Mouse (Mus musculus) kidney, embryonic 14.5 days (tissue): ENCODE data around the gene Mrtfb. TPM values are rescaled to one million over a fixed set of nuclear protein-coding genes. Genes with fewer than 3 reads are reported as not detected.
"Not testable (repeated sequence)": the region's sequence is repeated elsewhere in the genome, so short reads cannot be mapped to it uniquely, and the experiment has no call there.

ENCODE experiments used
- ATAC-seq: fragments of 200-750 bp; cut with Nextera tagmentation; 2 replicates; pipeline ENCODE4 v1.8.0; 2017; ENCODE audit warnings: moderate number of reproducible peaks, mild to moderate bottlenecking, moderate TSS enrichment, moderate library complexity; ENCODE audit not compliant: low FRiP score, low TSS enrichment
- H3K27ac ChIP-seq: fragments of 300-500 bp; sonication (generic); 2 replicates; pipeline ENCODE4 v1.5.1; 2014; ENCODE audit warnings: low read depth, mild to moderate bottlenecking, low read length, moderate library complexity, mixed read lengths
- H3K27me3 ChIP-seq: fragments of 300-500 bp; sonication (generic); 2 replicates; pipeline ENCODE4 v1.6.1; 2014; ENCODE audit warnings: mild to moderate bottlenecking, low read length; ENCODE audit not compliant: control insufficient read depth, insufficient read depth
- H3K36me3 ChIP-seq: fragments of 300-500 bp; sonication (generic); 2 replicates; pipeline ENCODE4 v1.6.1; 2014; ENCODE audit warnings: low read length, mixed read lengths; ENCODE audit not compliant: control insufficient read depth, insufficient read depth
- H3K4me1 ChIP-seq: fragments of 300-500 bp; sonication (generic); 2 replicates; pipeline ENCODE4 v1.6.1; 2014; ENCODE audit warnings: low read length, mixed read lengths; ENCODE audit not compliant: control insufficient read depth, insufficient read depth
- H3K4me2 ChIP-seq: fragments of 300-500 bp; sonication (generic); replicated peaks from 2 replicates; pipeline ENCODE4 v1.6.1; 2014; ENCODE audit warnings: low read depth, mild to moderate bottlenecking, low read length
- H3K4me3 ChIP-seq: fragments of 300-500 bp; sonication (generic); 2 replicates; pipeline ENCODE4 v1.5.1; 2014; ENCODE audit warnings: mild to moderate bottlenecking, low read length
- H3K9ac ChIP-seq: fragments of 300-500 bp; sonication (generic); 2 replicates; pipeline ENCODE4 v1.6.1; 2014; ENCODE audit warnings: low read depth, mild to moderate bottlenecking, low read length, moderate library complexity
- H3K9me3 ChIP-seq: fragments of 300-500 bp; sonication (generic); 2 replicates; pipeline ENCODE4 v1.6.1; 2016; ENCODE audit warnings: low read length; ENCODE audit not compliant: control insufficient read depth
- WGBS: fragments of 180-500 bp; shearing (Covaris S2); extraction: QIAGEN DNeasy Blood & Tissue Kit; methylation state at CpG from one replicate; pipeline ENCODE4 v1.1.7; 2014; 5-methylcytosine and 5-hydroxymethylcytosine counted together
- polyA plus RNA-seq: library from polyadenylated mRNA; unstranded; fragments of >200 nt; fragmentation: Nextera tagmentation; extraction: Ambion mirVana; gene quantifications from 2 replicates; pipeline ENCODE4 v1.2.1, GENCODE M21; 2014

The Mrtfb gene
- polyA plus RNA-seq, 1 experiment from 2014 or later: 30.1 TPM

DNA sequence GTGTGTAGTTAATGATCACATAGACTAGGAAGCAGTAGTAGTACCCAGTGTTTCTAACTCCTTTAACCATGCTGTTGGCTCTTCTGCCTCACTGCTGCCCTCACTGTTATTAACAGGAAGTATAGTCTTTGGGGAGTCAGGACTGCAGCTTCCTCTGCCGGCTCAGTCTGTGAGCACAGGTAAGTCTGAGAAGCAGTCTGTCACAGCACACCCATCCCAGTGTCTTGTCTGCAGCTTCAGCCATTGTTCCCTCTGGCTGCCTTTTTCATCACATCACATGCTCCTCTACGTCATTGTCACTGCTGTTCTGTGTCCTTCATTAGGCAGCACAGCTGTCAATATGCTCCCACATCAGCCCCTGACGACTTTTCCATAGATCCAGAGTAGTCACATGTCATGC is 75.6 kb downstream of the Mrtfb start:
- Histone ChIP-seq H3K4me2 (no peak overlapping the region), H3K27ac (no peak overlapping the region), H3K9ac (no peak overlapping the region), H3K36me3 (peaks cover 11% of the 10 kb centered on the region; the same call in 1 of the 2 replicates), H3K9me3 (no peaks in the 10 kb centered on the region), H3K4me3 (no peak overlapping the region), H3K27me3 (no peaks in the 10 kb centered on the region), H3K4me1 (no peaks in the 10 kb centered on the region)
- ATAC-seq: no peak
- WGBS: 72% methylated on average over 3 of the region's 3 CpGs

DNA sequence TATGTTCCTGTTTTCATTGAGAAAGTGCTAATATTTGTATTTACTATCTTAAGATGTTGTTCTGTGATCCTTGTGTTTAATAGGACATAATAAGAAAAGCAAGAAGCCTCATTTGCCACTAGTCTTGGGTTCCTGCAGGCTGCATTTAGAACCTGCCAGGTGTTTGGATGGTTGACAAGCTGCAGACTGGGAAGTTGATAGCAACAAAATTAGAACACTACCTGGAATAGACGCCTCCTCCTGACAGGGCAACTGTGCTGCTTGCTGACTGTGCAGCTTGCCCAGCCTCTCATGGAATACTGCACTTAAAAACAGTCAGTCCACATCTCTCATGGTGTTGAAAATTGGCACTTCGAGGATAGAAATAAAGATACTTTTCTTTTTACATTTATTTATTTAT is 76.3 kb downstream of the Mrtfb start:
- no peak for ATAC-seq
- Histone ChIP-seq H3K9me3 (no peaks in the 10 kb centered on the region), H3K4me3 (no peak overlapping the region), H3K4me1 (no peaks in the 10 kb centered on the region), H3K9ac (no peak overlapping the region), H3K4me2 (no peak overlapping the region), H3K36me3 (peaks cover 5% of the 10 kb centered on the region; the same call in 1 of the 2 replicates), H3K27ac (no peak overlapping the region), H3K27me3 (no peaks in the 10 kb centered on the region)
- 84% methylated on average over 2 of the region's 2 CpGs for WGBS

DNA sequence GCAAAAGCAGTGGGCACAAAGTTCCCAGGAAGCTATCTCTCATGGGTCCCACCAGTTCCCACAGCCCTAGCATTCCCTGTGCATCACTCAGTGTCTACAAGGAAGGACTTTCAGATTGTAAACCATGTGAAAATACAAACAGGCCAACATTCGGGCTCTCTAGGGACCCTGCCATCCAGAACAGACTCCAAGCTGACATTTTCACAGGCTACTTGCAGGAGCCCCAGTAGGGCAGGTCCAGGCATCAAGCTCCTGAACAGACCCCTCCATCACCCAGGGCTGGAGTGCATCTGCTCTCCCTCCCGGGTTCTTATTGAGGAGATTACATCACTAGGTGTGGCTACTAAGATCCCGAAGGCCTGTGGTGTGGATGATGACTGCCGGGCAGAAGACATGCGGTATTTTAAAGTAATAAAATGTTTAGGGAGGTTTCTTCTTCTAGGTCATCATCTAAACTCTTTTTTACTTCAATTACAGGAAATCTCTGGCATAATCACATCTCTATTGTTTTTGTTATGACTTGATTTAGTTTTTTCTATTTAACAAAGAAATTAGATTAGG is 77.6 kb downstream of the Mrtfb start:
- no peak overlapping the region for H3K27ac ChIP-seq
- H3K4me3 ChIP-seq: no peak overlapping the region
- no peak overlapping the region for H3K4me2 ChIP-seq
- no peaks in the 10 kb centered on the region for H3K36me3 ChIP-seq
- ATAC-seq: no peak
- no peak overlapping the region for H3K9ac ChIP-seq
- 83% methylated on average over 5 of the region's 5 CpGs for WGBS
- H3K4me1 ChIP-seq: no peaks in the 10 kb centered on the region
- no peaks in the 10 kb centered on the region for H3K9me3 ChIP-seq
- no peaks in the 10 kb centered on the region for H3K27me3 ChIP-seq

DNA sequence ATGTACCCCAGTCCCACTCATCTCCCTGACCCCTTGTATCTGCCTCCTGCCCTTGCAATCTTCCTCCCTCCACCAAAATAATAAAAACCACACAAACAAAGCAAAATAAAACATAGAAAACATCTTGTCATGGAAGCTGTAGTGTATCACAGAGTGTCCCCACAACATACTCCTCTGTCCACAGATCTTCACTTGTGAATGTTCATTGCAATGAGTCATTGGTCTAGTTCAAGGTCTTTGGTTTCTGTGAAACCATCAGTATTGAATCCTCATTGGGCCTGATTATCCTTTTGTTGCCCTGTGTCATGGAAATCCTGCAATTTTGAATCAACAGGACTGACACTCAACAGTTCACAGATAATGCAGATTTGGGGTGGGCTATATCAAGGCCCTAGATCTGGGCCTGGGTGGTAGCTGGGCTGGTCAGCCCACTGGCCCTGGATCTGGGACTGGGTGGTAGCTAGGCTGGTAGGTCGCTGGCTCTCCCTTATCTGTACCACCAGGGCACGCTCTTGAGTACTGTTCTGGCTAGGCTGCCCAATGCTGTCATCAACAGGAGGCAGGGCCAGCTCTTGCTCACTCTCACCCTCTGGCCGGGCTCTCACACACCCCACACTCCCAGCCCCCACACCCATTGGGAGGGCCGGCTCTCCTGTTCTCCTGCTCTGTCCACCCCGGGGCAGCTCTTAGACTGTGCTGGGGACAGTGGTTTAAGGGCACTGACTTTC is 80.4 kb downstream of the Mrtfb start:
- no peak overlapping the region for H3K4me3 ChIP-seq
- no peaks in the 10 kb centered on the region for H3K36me3 ChIP-seq
- no peak overlapping the region for H3K27ac ChIP-seq
- H3K9ac ChIP-seq: no peak overlapping the region
- H3K9me3 ChIP-seq: no peaks in the 10 kb centered on the region
- no peak for ATAC-seq
- 78% methylated on average over 5 of the region's 5 CpGs for WGBS
- H3K27me3 ChIP-seq: no peaks in the 10 kb centered on the region
- no peaks in the 10 kb centered on the region for H3K4me1 ChIP-seq
- H3K4me2 ChIP-seq: no peak overlapping the region

DNA sequence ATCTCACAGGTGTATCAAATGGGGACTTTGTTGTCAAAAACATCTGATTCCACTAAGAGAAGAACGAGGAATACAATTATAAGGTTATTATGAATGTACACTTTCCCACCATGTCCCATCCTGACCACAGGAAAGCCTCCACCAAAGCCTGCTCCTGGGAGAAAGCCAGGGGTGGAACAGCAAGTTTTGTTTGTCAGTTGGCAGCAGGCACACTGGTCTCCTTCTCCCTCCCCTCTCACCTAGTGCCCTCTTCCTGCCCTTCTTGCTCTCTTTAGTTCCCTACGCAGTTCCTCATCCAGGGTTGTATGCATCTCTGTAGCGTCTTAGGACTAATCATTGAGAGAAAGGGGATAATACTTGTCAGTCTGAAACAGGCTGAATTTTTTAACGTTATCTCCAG is 81.8 kb downstream of the Mrtfb start:
- WGBS: 87% methylated on average over 4 of the region's 4 CpGs
- no peaks in the 10 kb centered on the region for H3K9me3 ChIP-seq
- H3K4me1 ChIP-seq: no peaks in the 10 kb centered on the region
- ATAC-seq: no peak
- H3K4me3 ChIP-seq: no peak overlapping the region
- H3K4me2 ChIP-seq: no peak overlapping the region
- no peak overlapping the region for H3K27ac ChIP-seq
- H3K27me3 ChIP-seq: no peaks in the 10 kb centered on the region
- no peak overlapping the region for H3K9ac ChIP-seq
- H3K36me3 ChIP-seq: no peaks in the 10 kb centered on the region

DNA sequence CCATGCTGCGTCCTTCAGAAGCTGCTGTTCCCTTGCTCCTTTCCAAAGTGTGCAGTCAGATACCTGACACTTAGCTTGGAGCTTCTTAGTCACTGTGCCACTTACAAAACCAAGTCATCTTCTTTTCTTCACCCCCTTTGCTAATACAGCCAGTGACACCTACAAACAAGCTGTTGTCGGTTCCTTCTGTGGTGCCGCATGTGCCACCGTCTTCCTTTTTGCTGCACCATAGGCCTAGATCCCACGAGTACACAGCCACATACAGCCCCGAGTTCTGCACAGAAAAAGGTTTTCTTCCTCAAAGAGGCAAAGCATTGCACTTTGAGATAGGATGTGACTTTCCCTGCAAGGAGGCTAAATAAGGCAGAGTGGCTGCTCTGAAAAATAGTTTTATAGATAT is 83.2 kb downstream of the Mrtfb start:
- no peak for ATAC-seq
- H3K9me3 ChIP-seq: no peaks in the 10 kb centered on the region
- no peaks in the 10 kb centered on the region for H3K36me3 ChIP-seq
- H3K27ac ChIP-seq: no peak overlapping the region
- no peak overlapping the region for H3K4me3 ChIP-seq
- no peak overlapping the region for H3K4me2 ChIP-seq
- no peaks in the 10 kb centered on the region for H3K27me3 ChIP-seq
- H3K9ac ChIP-seq: no peak overlapping the region
- no peaks in the 10 kb centered on the region for H3K4me1 ChIP-seq
- 88% methylated on average over 6 of the region's 6 CpGs for WGBS

DNA sequence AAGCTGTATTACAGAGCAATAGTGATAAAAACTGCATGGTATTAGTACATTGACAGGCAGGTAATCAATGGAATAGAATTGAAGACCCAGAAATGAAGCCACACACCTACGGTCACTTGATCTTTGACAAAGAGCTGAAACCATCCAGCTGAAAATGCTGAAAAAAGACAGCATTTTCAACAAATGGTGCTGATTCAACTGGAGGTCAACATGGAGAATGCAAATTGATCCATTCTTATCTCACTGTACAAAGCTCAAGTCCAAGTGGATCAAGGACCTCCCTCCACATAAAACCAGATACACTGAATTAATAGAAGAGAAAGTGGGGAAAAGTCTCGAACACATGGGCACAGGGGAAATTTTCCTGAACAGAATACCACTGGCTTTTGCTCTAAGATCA is 89.5 kb downstream of the Mrtfb start:
- ATAC-seq: not testable (repeated sequence)

DNA sequence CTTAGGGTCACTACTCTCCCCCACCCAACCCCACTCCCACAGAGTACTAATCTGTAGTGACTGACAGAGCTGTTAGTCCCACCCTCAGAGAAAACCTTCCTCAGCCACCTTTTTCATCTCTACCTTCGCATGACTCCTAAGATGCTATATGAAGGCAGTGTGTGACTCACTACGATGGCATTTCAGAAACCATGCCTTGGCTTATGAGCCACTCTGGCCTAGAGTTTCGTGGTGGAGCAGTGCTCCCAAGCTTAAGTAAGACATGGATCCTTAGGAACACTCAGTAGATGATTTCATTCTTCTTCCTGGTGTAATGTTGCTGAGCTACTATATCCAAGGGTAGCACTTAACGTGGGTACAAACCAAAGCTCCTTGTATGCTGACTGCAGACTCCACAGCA is 94.4 kb downstream of the Mrtfb start:
- ATAC-seq: no peak
- Histone ChIP-seq H3K9me3 (no peaks in the 10 kb centered on the region), H3K4me1 (peaks cover 7% of the 10 kb centered on the region), H3K9ac (no peak overlapping the region), H3K27me3 (no peaks in the 10 kb centered on the region), H3K4me3 (no peak overlapping the region), H3K36me3 (no peaks in the 10 kb centered on the region), H3K4me2 (no peak overlapping the region), H3K27ac (no peak overlapping the region)
- 89% methylated on average over 4 of the region's 4 CpGs for WGBS

More for the DNA sequence above, 89.5 kb downstream of the Mrtfb start:
- H3K27me3 ChIP-seq, H3K9ac ChIP-seq, H3K4me1 ChIP-seq, H3K4me2 ChIP-seq, H3K4me3 ChIP-seq, H3K9me3 ChIP-seq, H3K36me3 ChIP-seq, H3K27ac ChIP-seq: not testable (repeated sequence)
- WGBS: 95% methylated on average over 2 of the region's 2 CpGs

DNA sequence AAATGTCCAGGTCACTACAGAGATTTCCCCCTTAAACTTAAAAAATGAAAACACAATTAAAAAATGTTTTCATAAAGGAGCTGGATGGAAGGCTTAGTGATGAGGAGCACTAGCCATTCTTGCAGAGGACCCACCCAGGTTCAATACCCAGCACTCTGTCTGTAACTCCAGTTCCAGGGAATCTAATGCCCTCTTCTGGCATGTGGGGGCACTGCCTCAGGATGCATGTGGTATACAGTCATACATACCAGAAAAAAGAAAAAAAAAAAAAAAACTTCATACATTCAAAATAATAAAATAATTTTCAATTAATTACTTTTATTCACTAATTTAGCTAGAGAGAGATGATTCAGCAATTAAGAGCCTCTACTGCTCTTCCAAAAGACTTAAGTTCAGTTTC is 95.0 kb downstream of the Mrtfb start:
- Histone ChIP-seq H3K27ac (no peak overlapping the region), H3K4me1 (peaks cover 7% of the 10 kb centered on the region), H3K4me3 (no peak overlapping the region), H3K9me3 (no peaks in the 10 kb centered on the region), H3K27me3 (no peaks in the 10 kb centered on the region), H3K4me2 (no peak overlapping the region), H3K9ac (no peak overlapping the region), H3K36me3 (no peaks in the 10 kb centered on the region)
- no peak for ATAC-seq
